8 mouse cellular contexts compared by ENCODE assay signal in genomic region chr9:57158506-57158905, GRCm38 (mm10). TPM values are rescaled to one million over a fixed set of nuclear protein-coding genes. Genes with fewer than 3 reads are reported as not detected.
DNase-seq lines count a peak whose midpoint lies in the region; ATAC-seq and TF ChIP-seq lines count a peak whose summit lies in the region.

No protein-coding gene starts in this region.

- no peaks in the 10 kb centered on the region for H3K36me3 ChIP-seq in heart, embryonic 11.5 days (ENCODE audit: control insufficient read depth, insufficient read depth, low read length)
- peaks cover 7% of the 10 kb centered on the region for H3K36me3 ChIP-seq in ES-E14 (ENCODE audit: control insufficient read depth, insufficient read depth, low read length, poor library complexity, severe bottlenecking)
- H3K36me3 ChIP-seq in heart, embryonic 16.5 days (ENCODE audit: control insufficient read depth, insufficient read depth): peaks cover 5% of the 10 kb centered on the region; the same call in 1 of the 2 replicates
- peaks cover 8% of the 10 kb centered on the region; the same call in 1 of the 2 replicates for H3K36me3 ChIP-seq in liver, postnatal 0 days (replicated peaks; ENCODE audit: insufficient read depth, low read length)

- no peak for DNase-seq in heart, postnatal 4 days
- DNase-seq in ES-E14 (ENCODE audit: low read depth, low spot score): no peak
- DNase-seq in liver, postnatal 0 days: no peak
- no peak for DNase-seq in adrenal gland, postnatal 14 days
- no peak for DNase-seq in left cerebral cortex, adult 11 months (ENCODE audit: low spot score)
- DNase-seq in gastrocnemius, adult 18-20 months (ENCODE audit: low spot score): no peak

- H3K9ac ChIP-seq in heart, embryonic 11.5 days (ENCODE audit: low read depth, low read length): peak overlapping the region; percentile 76
- H3K9ac ChIP-seq in ES-E14 (ENCODE audit: insufficient read depth, low read depth, low read length, poor library complexity, severe bottlenecking): peak overlapping the region; percentile 15; the same call in 1 of the 2 replicates
- H3K9ac ChIP-seq in heart, embryonic 16.5 days (ENCODE audit: low read length): peak overlapping the region; percentile 83
- peak overlapping the region; percentile 67 for H3K9ac ChIP-seq in liver, postnatal 0 days (replicated peaks)

- in situ Hi-C loops in ES-E14 (cut with MboI; ENCODE audit: low sequenced_read_pairs in 2 of 2, unreplicated experiment in 2 of 2): no loop called here

- H3K4me2 ChIP-seq in heart, embryonic 11.5 days: peak overlapping the region; percentile 76
- H3K4me2 ChIP-seq in heart, embryonic 16.5 days (ENCODE audit: low read depth, low read length): peak overlapping the region; percentile 98
- peak overlapping the region; percentile 85 for H3K4me2 ChIP-seq in liver, postnatal 0 days (ENCODE audit: low read depth, low read length)

- no peaks in the 10 kb centered on the region for H3K9me3 ChIP-seq in heart, embryonic 11.5 days (replicated peaks; ENCODE audit: control insufficient read depth, low read length)
- no peaks in the 10 kb centered on the region for H3K9me3 ChIP-seq in ES-E14 (ENCODE audit: control insufficient read depth, insufficient read depth, low read depth, low read length)
- no peaks in the 10 kb centered on the region for H3K9me3 ChIP-seq in heart, embryonic 16.5 days (replicated peaks; ENCODE audit: control insufficient read depth, low read length)
- no peaks in the 10 kb centered on the region for H3K9me3 ChIP-seq in liver, postnatal 0 days (ENCODE audit: low read length)

- TF ChIP-seq CTCF in liver, postnatal 0 days (IDR thresholded peaks at IDR 0.05; ENCODE audit: low read depth): no peak

- TF ChIP-seq EP300 in liver, postnatal 0 days (IDR thresholded peaks at IDR 0.05; ENCODE audit: low read depth): no peak

- H3K4me1 ChIP-seq in heart, embryonic 11.5 days (ENCODE audit: control insufficient read depth, insufficient read depth, low read length): peaks cover 6% of the 10 kb centered on the region; the same call in 1 of the 2 replicates
- peaks cover 5 to 19% of the 10 kb centered on the region in 2 experiments; a peak in 2 of 4 replicates for H3K4me1 ChIP-seq in ES-E14 (ENCODE audit: control insufficient read depth in 2 of 2, insufficient read depth in 2 of 2, low read length in 2 of 2, poor library complexity in 1 of 2)
- peaks cover 7% of the 10 kb centered on the region for H3K4me1 ChIP-seq in heart, embryonic 16.5 days (ENCODE audit: control insufficient read depth, insufficient read depth, low read length)
- peaks cover 14% of the 10 kb centered on the region for H3K4me1 ChIP-seq in liver, postnatal 0 days (ENCODE audit: insufficient read depth)

- 37% methylated on average over 11 of the region's 11 CpGs for WGBS in heart, embryonic 11.5 days (ENCODE audit: insufficient replicate concordance)
- 37% methylated on average over 11 of the region's 11 CpGs for WGBS in heart, embryonic 16.5 days
- WGBS in liver, postnatal 0 days (ENCODE audit: insufficient replicate concordance): 41% methylated on average over 11 of the region's 11 CpGs

- peak overlapping the region; percentile 88 for H3K4me3 ChIP-seq in heart, embryonic 11.5 days (ENCODE audit: low read depth, low read length)
- H3K4me3 ChIP-seq in ES-E14 (ENCODE audit: insufficient read depth in 1 of 2, low read depth in 1 of 2, low read length in 2 of 2, poor library complexity in 1 of 2, severe bottlenecking in 1 of 2): peak overlapping the region; percentile 85 to 89
- peak overlapping the region; percentile 89 for H3K4me3 ChIP-seq in heart, embryonic 16.5 days (ENCODE audit: low read length)
- peak overlapping the region; percentile 75 for H3K4me3 ChIP-seq in liver, postnatal 0 days (ENCODE audit: low read depth, low read length)

- 0 out of 2 replicates have a peak overlapping the region, but pooled peaks have one; percentile 29 for H3K27ac ChIP-seq in heart, embryonic 11.5 days (ENCODE audit: low read depth, low read length)
- no peak overlapping the region for H3K27ac ChIP-seq in ES-E14 (ENCODE audit: insufficient read depth, low read depth, low read length, poor library complexity, severe bottlenecking)
- no peak overlapping the region for H3K27ac ChIP-seq in heart, embryonic 16.5 days (ENCODE audit: low read length)
- peak overlapping the region; percentile 36; the same call in 1 of the 2 replicates for H3K27ac ChIP-seq in liver, postnatal 0 days (ENCODE audit: low read depth)

- ATAC-seq in heart, embryonic 11.5 days (replicated peaks; ENCODE audit: insufficient number of reproducible peaks, low FRiP score, low TSS enrichment): no peak; the same call in 1 of the 2 replicates
- no peak for ATAC-seq in heart, embryonic 16.5 days (replicated peaks; ENCODE audit: extremely low read depth, insufficient read depth, low FRiP score)
- ATAC-seq in liver, postnatal 0 days: no peak

- no peaks in the 10 kb centered on the region for H3K27me3 ChIP-seq in heart, embryonic 11.5 days (ENCODE audit: control insufficient read depth, insufficient read depth, low read length)
- no peaks in the 10 kb centered on the region for H3K27me3 ChIP-seq in heart, embryonic 16.5 days (ENCODE audit: control insufficient read depth, insufficient read depth, low read length)
- H3K27me3 ChIP-seq in liver, postnatal 0 days (ENCODE audit: insufficient read depth, low read length): no peaks in the 10 kb centered on the region

TF ChIP-seq in ES-E14, 5 proteins besides CTCF, POLR2A, EP300 and RAD21:
- TF ChIP-seq ZNF384 (IDR thresholded peaks at IDR 0.05; ENCODE audit: low read depth, low read length) (no peak), HCFC1 (IDR thresholded peaks at IDR 0.05; ENCODE audit: borderline replicate concordance, insufficient read depth, low read length) (no peak), ZC3H11A (IDR thresholded peaks at IDR 0.05; ENCODE audit: borderline replicate concordance, low read depth, low read length) (no peak), MAFK (IDR thresholded peaks at IDR 0.05; ENCODE audit: insufficient read depth, low read depth, low read length) (no peak), CHD2 (IDR thresholded peaks at IDR 0.05; ENCODE audit: low read depth, low read length) (no peak)
TF ChIP-seq in ES-E14: peak in this region for 0.

RNA-seq across cellular contexts. Expression of gene Commd4, which starts 0.4 kb away (rescaled TPM):
- 65.8 and 67.9 TPM in 2 replicates for polyA plus RNA-seq in heart, embryonic 11.5 days (2014; fragmentation: Nextera tagmentation; extraction: Ambion mirVana)
- 10 to 100 TPM; 31.1 to 33.0 TPM for total RNA-seq in heart, postnatal 4 days (2021)
- total RNA-seq in ES-E14 (2012; rRNA removed): 116 and 173 TPM in 2 replicates
- polyA plus RNA-seq in heart, embryonic 16.5 days (2015; fragmentation: Nextera tagmentation; extraction: Ambion mirVana): 70.7 and 73.5 TPM in 2 replicates
- polyA plus RNA-seq in liver, postnatal 0 days (2015; fragmentation: Nextera tagmentation; extraction: Ambion mirVana): 45.4 and 48.2 TPM in 2 replicates
- total RNA-seq in adrenal gland, postnatal 14 days (2021): 47.0 and 52.2 TPM in 2 replicates
- 10 to 100 TPM; 26.6 to 29.1 TPM for total RNA-seq in gastrocnemius, adult 18-20 months (2021)

RNA-seq across cellular contexts. Expression of gene Neil1, which starts 10.4 kb away (rescaled TPM):
- polyA plus RNA-seq in heart, embryonic 11.5 days (2014; fragmentation: Nextera tagmentation; extraction: Ambion mirVana): 4.4 and 6.0 TPM in 2 replicates
- 1 to 10 TPM; 3.5 to 5.0 TPM for total RNA-seq in heart, postnatal 4 days (2021)
- 4.4 and 7.9 TPM in 2 replicates for total RNA-seq in ES-E14 (2012; rRNA removed)
- 7.7 and 8.1 TPM in 2 replicates for polyA plus RNA-seq in heart, embryonic 16.5 days (2015; fragmentation: Nextera tagmentation; extraction: Ambion mirVana)
- 2.5 and 2.9 TPM in 2 replicates for polyA plus RNA-seq in liver, postnatal 0 days (2015; fragmentation: Nextera tagmentation; extraction: Ambion mirVana)
- total RNA-seq in adrenal gland, postnatal 14 days (2021): 10.6 and 11.2 TPM in 2 replicates
- 1 to 10 TPM; 5.8 to 6.2 TPM for total RNA-seq in gastrocnemius, adult 18-20 months (2021)

RNA-seq across cellular contexts. Expression of gene Man2c1, which starts 28.0 kb away (rescaled TPM):
- 22.0 and 29.1 TPM in 2 replicates for polyA plus RNA-seq in heart, embryonic 11.5 days (2014; fragmentation: Nextera tagmentation; extraction: Ambion mirVana)
- 10 to 100 TPM; 58.8 to 68.4 TPM for total RNA-seq in heart, postnatal 4 days (2021)
- total RNA-seq in ES-E14 (2012; rRNA removed): 122 and 211 TPM in 2 replicates
- polyA plus RNA-seq in heart, embryonic 16.5 days (2015; fragmentation: Nextera tagmentation; extraction: Ambion mirVana): 58.0 and 60.3 TPM in 2 replicates
- 18.2 and 18.5 TPM in 2 replicates for polyA plus RNA-seq in liver, postnatal 0 days (2015; fragmentation: Nextera tagmentation; extraction: Ambion mirVana)
- total RNA-seq in adrenal gland, postnatal 14 days (2021): 97.2 and 118 TPM in 2 replicates
- 10 to 100 TPM; 25.4 to 31.6 TPM for total RNA-seq in gastrocnemius, adult 18-20 months (2021)

Comparison
In these comparisons a context has a peak if more than half of its experiments do, and no peak if none do; other contexts are left out.
1. H3K27ac ChIP-seq: peak in heart, embryonic 11.5 days (single experiment) and liver, postnatal 0 days (single experiment); none in ES-E14 (single experiment) and heart, embryonic 16.5 days (single experiment).
2. H3K9ac ChIP-seq: peak in every context shown above with its lines; median percentile 83 in heart, embryonic 16.5 days; 76 in heart, embryonic 11.5 days; 67 in liver, postnatal 0 days; 15 in ES-E14.
3. Peak in every context shown above with its lines, with median percentiles within 50 percentile points of each other: H3K4me2 ChIP-seq and H3K4me3 ChIP-seq.